Mouse (Mus musculus): ENCODE measurements around the gene Paics. TPM values are rescaled to one million over a fixed set of nuclear protein-coding genes. Genes with fewer than 3 reads are reported as not detected.
"Not testable (repeated sequence)": the region's sequence is repeated elsewhere in the genome, so short reads cannot be mapped to it uniquely, and the experiment has no call there.

Gene Paics
- polyA plus RNA-seq, 1 experiment from 2014 or later: 396 TPM

- no peaks in the 10 kb centered on the region for H3K9me3 ChIP-seq
- peak overlapping the region; percentile 75 for H3K4me3 ChIP-seq (replicated peaks)
- ATAC-seq (ENCODE audit: insufficient number of reproducible peaks, insufficient read depth, low FRiP score, low TSS enrichment, low read depth): no peak
- H3K4me1 ChIP-seq (replicated peaks): peaks cover 43% of the 10 kb centered on the region
- peak overlapping the region; percentile 79 for H3K4me2 ChIP-seq
- H3K36me3 ChIP-seq: peaks cover 49% of the 10 kb centered on the region
- WGBS: 13% methylated on average over 7 of the region's 7 CpGs
- no peaks in the 10 kb centered on the region for H3K27me3 ChIP-seq
- peak overlapping the region; percentile 72 for H3K9ac ChIP-seq (replicated peaks)
- H3K27ac ChIP-seq: peak overlapping the region; percentile 94
These were observed 1.3 kb downstream of the Paics start for GRCm38 (mm10) chr5:76952112-76953040.

DNA sequence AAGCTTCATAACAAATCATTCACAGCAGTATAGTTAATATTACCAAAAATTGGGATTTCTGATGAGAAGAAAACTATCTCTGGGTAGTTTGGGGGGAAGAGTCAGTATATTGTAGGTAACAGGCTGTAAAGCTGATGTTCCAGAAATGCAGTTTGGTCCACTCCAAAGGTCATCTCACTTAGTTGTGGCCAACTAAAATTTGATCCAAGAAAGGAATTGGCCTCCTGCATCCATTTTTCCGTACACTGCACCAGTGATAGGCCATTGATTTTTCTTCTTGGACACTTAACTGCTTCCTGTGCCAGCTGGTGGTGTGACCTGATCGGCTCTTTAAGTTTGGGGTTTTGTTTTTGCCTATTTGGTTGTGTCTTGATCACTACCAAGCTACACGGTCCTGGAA is 2.7 kb downstream of the Paics start:
- WGBS: 78% methylated on average over 3 of the region's 3 CpGs
- H3K4me2 ChIP-seq: peak overlapping the region; percentile 79; the same call in 1 of the 2 replicates
- H3K9me3 ChIP-seq: no peaks in the 10 kb centered on the region
- ATAC-seq (ENCODE audit: insufficient number of reproducible peaks, insufficient read depth, low FRiP score, low TSS enrichment, low read depth): no peak
- no peak overlapping the region for H3K9ac ChIP-seq (replicated peaks)
- H3K4me3 ChIP-seq (replicated peaks): no peak overlapping the region
- H3K36me3 ChIP-seq: peaks cover 53% of the 10 kb centered on the region
- no peak overlapping the region for H3K27ac ChIP-seq
- no peaks in the 10 kb centered on the region for H3K27me3 ChIP-seq
- peaks cover 34% of the 10 kb centered on the region for H3K4me1 ChIP-seq (replicated peaks)

GRCm38 (mm10) chr5:76954271-76954900 is 3.3 kb downstream of the Paics start:
- no peak overlapping the region for H3K9ac ChIP-seq (replicated peaks)
- H3K27me3 ChIP-seq: no peaks in the 10 kb centered on the region
- H3K4me3 ChIP-seq (replicated peaks): no peak overlapping the region
- H3K4me2 ChIP-seq: 0 out of 2 replicates have a peak overlapping the region, but pooled peaks have one; percentile 79
- ATAC-seq (ENCODE audit: insufficient number of reproducible peaks, insufficient read depth, low FRiP score, low TSS enrichment, low read depth): no peak
- peaks cover 57% of the 10 kb centered on the region for H3K36me3 ChIP-seq
- H3K9me3 ChIP-seq: no peaks in the 10 kb centered on the region
- peaks cover 32% of the 10 kb centered on the region for H3K4me1 ChIP-seq (replicated peaks)
- no peak overlapping the region for H3K27ac ChIP-seq
- 85% methylated on average over 6 of the region's 6 CpGs for WGBS

DNA sequence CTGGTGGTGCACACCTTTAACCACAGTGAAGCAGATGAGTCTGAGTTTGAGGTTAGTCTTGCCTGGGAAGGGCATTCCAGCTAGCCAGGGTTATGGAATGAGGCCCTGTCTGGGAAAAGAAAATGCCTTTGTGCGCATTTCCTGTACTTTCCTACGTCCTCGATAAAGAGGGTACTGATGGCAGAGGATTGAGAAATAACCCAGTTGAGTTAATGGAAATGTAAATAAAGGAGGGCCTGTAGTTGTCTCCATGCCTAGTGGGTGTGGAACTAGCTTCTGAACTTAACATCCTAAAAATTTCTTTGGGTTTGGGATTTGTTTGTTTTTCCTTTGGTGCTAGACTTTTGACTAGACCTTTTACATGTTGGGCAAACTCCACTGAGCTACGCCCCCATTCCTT is 4.4 kb downstream of the Paics start:
- H3K9ac ChIP-seq (replicated peaks): no peak overlapping the region
- H3K4me3 ChIP-seq (replicated peaks): no peak overlapping the region
- H3K27me3 ChIP-seq: no peaks in the 10 kb centered on the region
- H3K4me2 ChIP-seq: no peak overlapping the region
- no peaks in the 10 kb centered on the region for H3K9me3 ChIP-seq
- 87% methylated on average over 4 of the region's 4 CpGs for WGBS
- no peak for ATAC-seq (ENCODE audit: insufficient number of reproducible peaks, insufficient read depth, low FRiP score, low TSS enrichment, low read depth)
- peaks cover 24% of the 10 kb centered on the region for H3K4me1 ChIP-seq (replicated peaks)
- H3K27ac ChIP-seq: no peak overlapping the region
- peaks cover 68% of the 10 kb centered on the region for H3K36me3 ChIP-seq

DNA sequence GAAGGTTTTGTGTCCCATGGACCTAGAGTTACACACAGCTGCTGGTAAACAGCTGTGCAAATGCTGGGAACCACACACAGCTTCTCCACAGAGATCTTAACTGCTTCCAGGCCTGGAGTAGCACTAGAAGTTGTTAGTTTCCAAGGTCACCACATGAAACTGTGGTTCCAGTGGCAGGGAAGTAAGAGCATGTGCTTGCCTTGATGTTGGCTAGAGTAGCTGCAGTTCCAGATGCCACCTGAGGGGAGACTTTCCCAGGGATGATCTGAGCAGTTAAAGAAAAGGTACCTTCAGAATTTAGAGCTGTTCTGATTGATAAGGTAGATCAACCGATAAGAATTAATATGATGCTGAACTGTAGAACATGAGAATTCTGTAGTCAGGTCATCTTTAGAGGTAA is 6.8 kb downstream of the Paics start:
- ATAC-seq (ENCODE audit: insufficient number of reproducible peaks, insufficient read depth, low FRiP score, low TSS enrichment, low read depth): no peak
- 97% methylated on average over 1 of the region's 1 CpGs for WGBS

GRCm38 (mm10) chr5:76959587-76959986 is 8.5 kb downstream of the Paics start:
- WGBS: 81% methylated on average over 5 of the region's 5 CpGs
- Histone ChIP-seq H3K36me3 (peaks cover 96% of the 10 kb centered on the region), H3K4me2 (no peak overlapping the region), H3K9me3 (no peaks in the 10 kb centered on the region), H3K9ac (replicated peaks) (no peak overlapping the region), H3K4me3 (replicated peaks) (no peak overlapping the region), H3K4me1 (replicated peaks) (peaks cover 4% of the 10 kb centered on the region; the same call in 1 of the 2 replicates), H3K27ac (no peak overlapping the region), H3K27me3 (no peaks in the 10 kb centered on the region)
- ATAC-seq (ENCODE audit: insufficient number of reproducible peaks, insufficient read depth, low FRiP score, low TSS enrichment, low read depth): no peak

More for the DNA sequence above, 6.8 kb downstream of the Paics start:
- Histone ChIP-seq H3K36me3 (peaks cover 91% of the 10 kb centered on the region), H3K9me3 (no peaks in the 10 kb centered on the region), H3K4me2 (no peak overlapping the region), H3K27ac (no peak overlapping the region), H3K27me3 (no peaks in the 10 kb centered on the region), H3K4me3 (replicated peaks) (no peak overlapping the region), H3K4me1 (replicated peaks) (peaks cover 17% of the 10 kb centered on the region), H3K9ac (replicated peaks) (no peak overlapping the region)

DNA sequence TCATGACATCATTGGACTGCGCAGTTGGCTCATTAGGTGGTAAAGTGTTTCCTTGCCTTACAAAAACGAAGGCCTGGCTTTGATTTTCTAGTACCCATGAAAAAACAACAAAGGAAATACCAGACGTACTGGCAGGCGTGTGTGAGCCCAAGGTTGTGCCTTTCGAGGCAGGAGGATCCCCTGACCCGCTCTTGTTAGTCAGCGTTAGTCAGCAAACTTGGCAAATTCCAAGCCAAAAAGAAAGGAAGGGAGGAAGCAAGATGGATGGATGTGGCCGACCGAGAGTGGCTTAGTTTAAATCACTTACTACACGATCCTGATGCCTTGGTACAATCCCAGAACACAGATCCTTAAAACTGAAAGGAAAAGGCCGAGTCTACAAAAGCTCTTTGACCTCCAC is 11.4 kb downstream of the Paics start:
- Histone ChIP-seq H3K27ac (0 out of 2 replicates have a peak overlapping the region, but pooled peaks have one; percentile 1), H3K9me3 (no peaks in the 10 kb centered on the region), H3K9ac (replicated peaks) (no peak overlapping the region), H3K4me2 (no peak overlapping the region), H3K27me3 (no peaks in the 10 kb centered on the region), H3K4me3 (replicated peaks) (no peak overlapping the region), H3K4me1 (replicated peaks) (no peaks in the 10 kb centered on the region), H3K36me3 (peaks cover 92% of the 10 kb centered on the region)
- no peak for ATAC-seq (ENCODE audit: insufficient number of reproducible peaks, insufficient read depth, low FRiP score, low TSS enrichment, low read depth)
- 70% methylated on average over 11 of the region's 11 CpGs for WGBS

GRCm38 (mm10) chr5:76964651-76965050 is 13.5 kb downstream of the Paics start:
- Histone ChIP-seq H3K36me3 (peaks cover 94% of the 10 kb centered on the region), H3K4me2 (no peak overlapping the region), H3K4me3 (replicated peaks) (no peak overlapping the region), H3K9ac (replicated peaks) (no peak overlapping the region), H3K4me1 (replicated peaks) (no peaks in the 10 kb centered on the region), H3K27ac (no peak overlapping the region), H3K27me3 (no peaks in the 10 kb centered on the region), H3K9me3 (no peaks in the 10 kb centered on the region)
- ATAC-seq (ENCODE audit: insufficient number of reproducible peaks, insufficient read depth, low FRiP score, low TSS enrichment, low read depth): no peak
- 91% methylated on average over 3 of the region's 3 CpGs for WGBS

GRCm38 (mm10) chr5:76969250-76969649 is 18.1 kb downstream of the Paics start:
- no peak for ATAC-seq (ENCODE audit: insufficient number of reproducible peaks, insufficient read depth, low FRiP score, low TSS enrichment, low read depth)
- H3K4me1 ChIP-seq (replicated peaks): peaks cover 8% of the 10 kb centered on the region; the same call in 1 of the 2 replicates
- no peak overlapping the region for H3K27ac ChIP-seq
- H3K9me3 ChIP-seq: no peaks in the 10 kb centered on the region
- H3K36me3 ChIP-seq: peaks cover 64% of the 10 kb centered on the region
- no peak overlapping the region for H3K4me3 ChIP-seq (replicated peaks)
- no peaks in the 10 kb centered on the region for H3K27me3 ChIP-seq
- WGBS: 83% methylated on average over 5 of the region's 5 CpGs
- H3K4me2 ChIP-seq: no peak overlapping the region
- H3K9ac ChIP-seq (replicated peaks): no peak overlapping the region

- H3K36me3 ChIP-seq: peaks cover 49% of the 10 kb centered on the region
- H3K27me3 ChIP-seq; H3K4me3 ChIP-seq (replicated peaks); H3K9ac ChIP-seq (replicated peaks); H3K4me2 ChIP-seq; ATAC-seq (ENCODE audit: insufficient number of reproducible peaks, insufficient read depth, low FRiP score, low TSS enrichment, low read depth); H3K27ac ChIP-seq; H3K9me3 ChIP-seq: not testable (repeated sequence)
- peaks cover 13% of the 10 kb centered on the region for H3K4me1 ChIP-seq (replicated peaks)
- 86% methylated on average over 1 of the region's 1 CpGs for WGBS
These were observed 20.0 kb downstream of the Paics start for GRCm38 (mm10) chr5:76971115-76971514.

DNA sequence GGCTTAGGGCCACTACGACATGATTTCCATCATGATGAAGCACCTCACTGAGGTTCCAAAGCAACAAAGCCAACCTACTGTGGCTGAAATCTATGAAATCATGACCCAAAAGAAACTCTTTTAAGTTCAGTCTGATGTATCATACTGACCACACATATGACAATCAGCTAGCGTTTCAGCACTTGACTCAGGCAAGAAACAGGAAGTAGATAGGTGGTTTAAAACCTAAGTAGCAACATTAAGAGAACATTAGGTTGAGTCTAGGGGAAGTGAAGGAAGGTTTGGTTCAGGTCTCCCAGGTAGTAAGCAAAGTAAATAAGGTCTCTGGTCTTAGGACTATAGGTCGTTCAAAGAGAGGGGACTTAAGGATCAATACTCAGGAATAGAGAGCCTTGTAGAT is 22.4 kb downstream of the Paics start:
- no peak overlapping the region for H3K9ac ChIP-seq (replicated peaks)
- 68% methylated on average over 3 of the region's 3 CpGs for WGBS
- peak overlapping the region; percentile 88 for H3K4me2 ChIP-seq
- H3K27me3 ChIP-seq: no peaks in the 10 kb centered on the region
- H3K4me3 ChIP-seq (replicated peaks): peak overlapping the region; percentile 86
- no peak overlapping the region for H3K27ac ChIP-seq
- peaks cover 13% of the 10 kb centered on the region for H3K4me1 ChIP-seq (replicated peaks)
- no peak for ATAC-seq (ENCODE audit: insufficient number of reproducible peaks, insufficient read depth, low FRiP score, low TSS enrichment, low read depth)
- no peaks in the 10 kb centered on the region for H3K9me3 ChIP-seq
- H3K36me3 ChIP-seq: peaks cover 47% of the 10 kb centered on the region

All from limb, embryonic 12.5 days (tissue).